Mouse (Mus musculus) neural tube, embryonic 12.5 days (tissue): Measurements from ENCODE around the gene Apod. TPM values are rescaled to one million over a fixed set of nuclear protein-coding genes. Genes with fewer than 3 reads are reported as not detected.
"Not testable (repeated sequence)": the region's sequence is repeated elsewhere in the genome, so short reads cannot be mapped to it uniquely, and the experiment has no call there.

ENCODE experiments used
- ATAC-seq: fragments of 200-750 bp; cut with Nextera tagmentation; 2 replicates; pipeline ENCODE4 v1.8.0; 2017; ENCODE audit warnings: low read depth, mild to moderate bottlenecking, moderate TSS enrichment, moderate library complexity; ENCODE audit not compliant: low FRiP score
- H3K27ac ChIP-seq: fragments of 300-500 bp; sonication (generic); 2 replicates; pipeline ENCODE4 v1.5.1; 2016
- H3K27me3 ChIP-seq: fragments of 300-500 bp; sonication (generic); replicated peaks from 2 replicates; pipeline ENCODE4 v1.6.1; 2016; ENCODE audit warnings: mild to moderate bottlenecking
- H3K36me3 ChIP-seq: fragments of 300-500 bp; sonication (generic); 2 replicates; pipeline ENCODE4 v1.6.1; 2016; ENCODE audit warnings: mild to moderate bottlenecking
- H3K4me1 ChIP-seq: fragments of 300-500 bp; sonication (generic); 2 replicates; pipeline ENCODE4 v1.6.1; 2016
- H3K4me2 ChIP-seq: fragments of 300-500 bp; sonication (generic); replicated peaks from 2 replicates; pipeline ENCODE4 v1.6.1; 2016; ENCODE audit warnings: mild to moderate bottlenecking
- H3K4me3 ChIP-seq: fragments of 300-500 bp; sonication (generic); 2 replicates; pipeline ENCODE4 v1.5.1; 2016
- H3K9ac ChIP-seq: fragments of 300-500 bp; sonication (generic); 2 replicates; pipeline ENCODE4 v1.6.1; 2016; ENCODE audit warnings: mild to moderate bottlenecking
- H3K9me3 ChIP-seq: fragments of 300-500 bp; sonication (generic); 2 replicates; pipeline ENCODE4 v1.6.1; 2016; ENCODE audit warnings: mild to moderate bottlenecking
- WGBS: fragments of 180-500 bp; shearing (Covaris S2); methylation state at CpG from one replicate; pipeline ENCODE4 v1.1.7; 2016; 5-methylcytosine and 5-hydroxymethylcytosine counted together
- polyA plus RNA-seq: library from polyadenylated mRNA; unstranded; fragments of >200 nt; fragmentation: Nextera tagmentation; extraction: Ambion mirVana; gene quantifications from 2 replicates; pipeline ENCODE4 v1.2.1, GENCODE M21; 2016

Gene Apod
- polyA plus RNA-seq, 1 experiment from 2014 or later: 25.5 TPM

DNA sequence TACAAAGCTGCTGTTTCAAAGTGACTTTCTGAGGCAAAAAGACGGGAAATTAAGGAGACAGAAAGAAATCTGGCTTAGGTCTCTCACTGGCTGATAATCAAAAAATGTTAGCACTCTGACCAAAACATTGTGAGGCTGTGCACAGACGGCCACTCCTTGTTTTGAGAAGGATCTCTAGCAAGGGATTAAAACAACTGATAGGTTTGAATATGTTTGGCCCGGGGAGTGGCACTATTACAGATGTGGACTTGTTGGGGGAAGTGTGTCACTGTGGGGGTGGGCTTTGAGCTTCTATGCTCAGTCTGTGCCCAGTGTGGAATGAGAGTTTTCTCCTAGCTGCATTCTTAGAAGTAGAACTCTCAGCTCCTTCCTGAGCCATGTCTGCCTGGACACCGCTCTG is 4.7 kb upstream of the Apod start:
- no peaks in the 10 kb centered on the region for H3K9me3 ChIP-seq
- ATAC-seq: no peak
- H3K36me3 ChIP-seq: no peaks in the 10 kb centered on the region
- H3K4me1 ChIP-seq: peaks cover 14% of the 10 kb centered on the region
- H3K27ac ChIP-seq: no peak overlapping the region
- H3K4me2 ChIP-seq: no peak overlapping the region
- no peaks in the 10 kb centered on the region for H3K27me3 ChIP-seq
- no peak overlapping the region for H3K9ac ChIP-seq
- H3K4me3 ChIP-seq: no peak overlapping the region
- WGBS: 84% methylated on average over 4 of the region's 4 CpGs

DNA sequence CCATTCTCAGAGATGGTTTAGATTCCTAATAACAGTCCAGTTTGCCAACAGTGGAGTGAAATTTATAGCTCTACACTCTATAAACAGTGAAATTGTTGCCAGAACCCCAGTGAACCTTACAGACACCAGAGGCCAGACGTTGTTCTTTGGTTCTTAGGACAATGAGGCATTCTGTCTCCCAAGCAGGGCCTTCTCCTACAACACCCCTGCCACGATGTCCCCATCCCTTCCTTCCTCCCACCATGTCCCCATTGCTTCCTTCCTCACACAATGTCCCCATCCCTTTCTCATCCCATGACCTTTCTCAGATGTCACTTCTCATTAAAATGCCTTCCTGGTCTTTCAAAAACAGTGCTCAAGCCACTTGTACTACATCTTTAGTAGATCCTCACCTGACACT is 3.8 kb upstream of the Apod start:
- H3K4me3 ChIP-seq: no peak overlapping the region
- no peaks in the 10 kb centered on the region for H3K36me3 ChIP-seq
- H3K9me3 ChIP-seq: no peaks in the 10 kb centered on the region
- no peak overlapping the region for H3K4me2 ChIP-seq
- WGBS: 56% methylated on average over 2 of the region's 2 CpGs
- no peak overlapping the region for H3K27ac ChIP-seq
- H3K27me3 ChIP-seq: no peaks in the 10 kb centered on the region
- H3K9ac ChIP-seq: no peak overlapping the region
- peaks cover 15% of the 10 kb centered on the region for H3K4me1 ChIP-seq
- no peak for ATAC-seq

DNA sequence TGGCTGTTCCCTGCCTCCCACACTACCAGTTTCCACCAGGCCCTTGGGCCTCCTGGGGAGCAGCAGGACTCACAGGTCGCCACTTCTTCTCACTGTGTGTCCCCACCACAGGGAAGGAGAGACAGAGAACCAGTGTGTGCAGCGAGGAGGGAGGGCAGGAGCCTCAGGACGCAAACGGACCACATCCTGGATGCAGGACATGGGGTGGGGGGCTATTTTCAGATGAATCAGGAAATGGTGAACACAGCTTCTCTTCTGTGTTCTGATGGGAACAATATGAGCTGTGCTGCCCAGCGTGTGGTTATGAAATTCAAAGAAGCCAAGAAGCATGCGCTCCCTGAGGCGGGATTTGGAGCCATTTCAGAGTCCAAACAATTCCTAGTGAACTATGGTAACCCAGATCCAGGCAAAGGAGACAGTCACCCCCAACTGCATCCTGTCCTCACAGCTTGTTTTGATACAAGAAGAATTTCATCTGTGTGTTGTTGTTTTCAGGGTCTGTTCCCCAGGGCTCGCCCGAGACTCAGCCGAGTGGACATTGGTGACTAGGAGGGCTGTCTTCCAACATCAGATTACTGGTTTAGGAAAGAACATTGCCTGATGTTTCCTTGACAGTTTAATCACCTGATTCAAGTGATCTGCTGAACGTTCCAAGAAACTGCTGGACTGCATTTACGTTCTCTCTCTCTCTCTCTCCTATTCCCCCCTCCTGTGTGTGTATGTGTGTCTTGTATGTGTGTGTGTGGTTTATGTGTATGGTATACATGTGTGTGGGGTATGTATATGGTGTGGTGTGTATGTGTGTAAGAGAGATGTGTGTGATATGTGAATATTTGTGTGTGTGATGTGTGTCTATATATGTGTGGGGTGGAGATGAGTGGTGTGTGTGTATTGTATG is 1.9 kb upstream of the Apod start:
- H3K9ac ChIP-seq, H3K27me3 ChIP-seq, H3K27ac ChIP-seq, H3K4me3 ChIP-seq, H3K36me3 ChIP-seq, H3K9me3 ChIP-seq, ATAC-seq, H3K4me2 ChIP-seq: not testable (repeated sequence)
- H3K4me1 ChIP-seq: peaks cover 12% of the 10 kb centered on the region
- WGBS: 70% methylated on average over 12 of the region's 12 CpGs

DNA sequence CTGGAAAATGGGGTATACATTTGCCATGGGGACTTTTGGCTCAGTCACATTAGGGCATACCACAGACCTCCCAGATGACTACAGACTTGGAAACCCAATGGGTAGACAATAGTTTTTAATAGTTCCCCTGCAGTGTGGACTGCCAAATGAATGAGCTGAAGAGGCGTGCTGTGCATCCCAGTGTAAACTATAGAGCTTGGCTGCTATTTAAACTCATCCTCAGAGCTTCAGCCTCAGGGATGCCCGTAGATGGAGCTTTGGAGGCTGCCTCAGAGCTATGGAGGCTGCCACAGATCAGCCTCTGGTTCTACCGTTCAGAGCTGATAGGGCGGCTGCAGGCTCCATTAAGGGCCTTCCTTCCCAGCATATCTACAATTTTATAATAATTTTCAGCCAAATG is 686 bp upstream of the Apod start:
- Histone ChIP-seq H3K27ac (no peak overlapping the region), H3K9ac (no peak overlapping the region), H3K36me3 (no peaks in the 10 kb centered on the region), H3K9me3 (no peaks in the 10 kb centered on the region), H3K4me2 (no peak overlapping the region), H3K4me1 (peaks cover 11% of the 10 kb centered on the region), H3K27me3 (no peaks in the 10 kb centered on the region), H3K4me3 (no peak overlapping the region)
- 66% methylated on average over 4 of the region's 4 CpGs for WGBS
- ATAC-seq: no peak

DNA sequence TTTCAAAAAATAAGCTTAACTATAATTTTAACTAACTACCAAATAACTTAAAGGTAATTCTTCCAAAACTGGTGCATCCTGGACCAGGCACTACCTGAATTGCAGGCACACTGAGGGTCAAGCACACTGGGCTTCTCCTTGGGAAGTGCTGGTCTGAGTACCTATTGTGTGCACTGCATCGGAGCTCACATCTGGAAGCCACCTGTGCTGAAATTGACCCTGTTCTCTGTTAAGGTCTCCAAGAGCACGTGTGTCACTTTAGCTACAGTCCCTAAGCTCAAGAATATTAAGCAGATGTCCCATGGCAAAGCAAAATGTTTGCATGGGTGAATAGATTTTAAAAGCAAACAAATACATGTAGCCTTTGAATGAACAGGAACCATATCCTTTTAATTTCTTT is 997 bp downstream of the Apod start:
- no peak overlapping the region for H3K27ac ChIP-seq
- 74% methylated on average over 2 of the region's 2 CpGs for WGBS
- no peaks in the 10 kb centered on the region for H3K9me3 ChIP-seq
- ATAC-seq: no peak
- H3K4me1 ChIP-seq: peaks cover 11% of the 10 kb centered on the region
- no peaks in the 10 kb centered on the region for H3K27me3 ChIP-seq
- no peak overlapping the region for H3K4me2 ChIP-seq
- H3K4me3 ChIP-seq: no peak overlapping the region
- H3K9ac ChIP-seq: no peak overlapping the region
- no peaks in the 10 kb centered on the region for H3K36me3 ChIP-seq

DNA sequence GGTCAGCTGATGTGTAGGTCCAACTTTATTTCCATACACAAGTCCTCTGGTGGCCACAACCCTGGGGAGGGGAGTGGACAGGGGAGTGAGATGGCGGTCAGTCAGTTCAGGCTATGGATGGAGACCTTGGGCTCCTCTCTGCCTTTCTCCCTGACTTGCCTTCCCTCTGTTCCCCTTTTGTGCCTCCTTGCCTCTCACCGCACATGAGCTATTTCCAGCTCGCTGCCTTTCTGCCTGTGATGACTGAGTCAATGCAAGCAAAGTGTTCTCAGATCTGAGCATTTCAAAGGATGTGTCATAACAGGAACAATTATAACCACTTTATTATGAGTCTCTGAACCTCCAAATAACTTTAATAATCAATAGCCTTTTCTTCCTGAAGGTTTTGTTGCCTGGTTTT is 2.3 kb downstream of the Apod start:
- no peak overlapping the region for H3K4me3 ChIP-seq
- ATAC-seq: no peak
- peaks cover 11% of the 10 kb centered on the region for H3K4me1 ChIP-seq
- no peak overlapping the region for H3K4me2 ChIP-seq
- no peaks in the 10 kb centered on the region for H3K9me3 ChIP-seq
- no peaks in the 10 kb centered on the region for H3K27me3 ChIP-seq
- no peak overlapping the region for H3K27ac ChIP-seq
- no peak overlapping the region for H3K9ac ChIP-seq
- H3K36me3 ChIP-seq: no peaks in the 10 kb centered on the region
- 75% methylated on average over 3 of the region's 3 CpGs for WGBS

DNA sequence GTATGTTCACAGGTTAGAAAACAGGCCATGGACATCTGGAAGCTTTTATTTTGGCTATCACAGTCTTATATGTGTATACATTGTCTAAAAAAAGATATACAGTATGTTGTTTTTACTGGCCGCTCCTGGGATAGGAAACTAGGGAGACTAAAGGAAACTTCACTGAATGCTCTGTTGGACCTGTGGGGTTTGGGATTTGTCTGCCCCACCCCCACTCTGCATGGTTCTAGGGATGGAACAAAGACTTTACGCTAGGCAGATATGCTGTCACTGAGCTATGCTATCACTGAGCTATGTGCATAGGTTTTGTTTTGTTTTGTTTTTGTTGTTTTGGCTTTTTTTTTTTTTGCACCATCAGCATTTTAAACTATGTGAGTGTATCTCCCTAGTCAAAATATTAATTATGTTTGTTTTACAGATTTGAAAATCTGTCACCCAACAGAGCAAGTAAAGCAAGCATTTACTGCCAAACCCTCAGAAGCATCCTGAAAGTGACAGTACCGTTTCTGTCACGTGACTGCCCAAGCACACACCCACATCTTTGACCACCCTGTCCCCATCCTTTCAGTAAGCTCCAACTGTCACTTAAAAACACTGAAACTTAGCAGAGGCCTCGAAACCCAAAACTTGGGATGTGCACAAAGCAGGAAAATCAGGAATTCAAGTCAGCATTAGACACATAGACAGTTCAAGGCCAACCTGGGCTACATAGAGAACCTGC is 9.2 kb downstream of the Apod start:
- Histone ChIP-seq H3K4me1 (peaks cover 6% of the 10 kb centered on the region), H3K4me2 (no peak overlapping the region), H3K36me3 (no peaks in the 10 kb centered on the region), H3K4me3 (no peak overlapping the region), H3K9me3 (no peaks in the 10 kb centered on the region), H3K27me3 (no peaks in the 10 kb centered on the region), H3K9ac (no peak overlapping the region), H3K27ac (no peak overlapping the region)
- no peak for ATAC-seq
- WGBS: 71% methylated on average over 5 of the region's 5 CpGs

DNA sequence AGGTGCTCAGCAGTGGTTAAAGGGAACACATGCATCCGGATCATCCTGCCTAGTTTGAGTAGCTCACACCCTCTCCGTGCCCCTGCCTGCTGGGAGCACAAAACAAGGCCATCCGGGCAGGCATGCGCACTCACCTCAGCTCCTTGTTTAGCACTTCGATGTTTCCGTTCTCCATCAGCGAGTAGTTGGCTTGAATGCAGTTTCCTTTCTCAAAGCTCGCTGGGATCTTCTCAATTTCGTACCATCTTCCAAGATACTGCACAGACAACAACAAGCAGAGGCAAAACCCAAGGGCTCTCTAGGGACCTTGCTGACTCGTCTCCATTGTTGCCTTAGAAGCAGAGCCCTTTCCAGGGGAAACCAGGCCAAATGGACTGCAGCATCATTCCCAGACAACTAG is 11.3 kb downstream of the Apod start:
- no peaks in the 10 kb centered on the region for H3K36me3 ChIP-seq
- no peaks in the 10 kb centered on the region for H3K9me3 ChIP-seq
- H3K4me3 ChIP-seq: no peak overlapping the region
- peaks cover 21% of the 10 kb centered on the region for H3K4me1 ChIP-seq
- 76% methylated on average over 10 of the region's 10 CpGs for WGBS
- H3K27me3 ChIP-seq: no peaks in the 10 kb centered on the region
- H3K9ac ChIP-seq: no peak overlapping the region
- H3K4me2 ChIP-seq: no peak overlapping the region
- H3K27ac ChIP-seq: no peak overlapping the region
- ATAC-seq: no peak

DNA sequence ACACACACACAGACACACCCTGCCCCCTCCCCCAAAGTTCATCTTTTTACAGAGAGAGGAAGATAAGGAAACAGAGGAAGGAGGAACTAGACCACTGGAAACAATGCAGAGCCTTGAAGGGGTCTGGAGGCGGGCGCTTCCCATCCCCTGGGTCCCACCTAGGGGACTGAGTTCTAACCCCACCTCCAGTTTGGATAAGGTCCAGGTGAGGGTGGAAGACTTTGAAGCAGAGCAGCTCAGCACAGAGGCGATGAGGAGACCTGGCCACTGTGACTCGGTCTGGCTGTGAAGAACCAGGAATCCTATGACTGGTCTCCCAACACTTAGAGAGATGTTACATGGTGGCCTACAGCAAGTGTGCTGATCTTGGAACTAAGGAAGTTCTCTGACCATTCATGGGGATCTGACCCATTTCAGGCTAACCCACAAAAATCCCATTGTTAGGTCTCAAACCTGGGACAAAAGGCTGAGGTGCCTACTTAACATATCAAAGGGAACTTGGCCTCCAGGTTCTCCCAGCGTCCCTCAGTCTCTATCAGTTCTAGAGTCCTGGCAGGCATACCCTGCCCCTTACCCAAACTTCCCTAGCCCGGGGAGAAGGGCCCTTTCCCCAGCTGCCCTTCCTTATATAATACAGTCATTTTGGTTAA is 13.6 kb downstream of the Apod start:
- H3K4me1 ChIP-seq: peaks cover 21% of the 10 kb centered on the region
- no peaks in the 10 kb centered on the region for H3K36me3 ChIP-seq
- H3K27me3 ChIP-seq: no peaks in the 10 kb centered on the region
- no peak overlapping the region for H3K4me3 ChIP-seq
- H3K9ac ChIP-seq: no peak overlapping the region
- no peak overlapping the region for H3K27ac ChIP-seq
- WGBS: 72% methylated on average over 6 of the region's 6 CpGs
- no peak overlapping the region for H3K4me2 ChIP-seq
- ATAC-seq: no peak
- H3K9me3 ChIP-seq: no peaks in the 10 kb centered on the region

DNA sequence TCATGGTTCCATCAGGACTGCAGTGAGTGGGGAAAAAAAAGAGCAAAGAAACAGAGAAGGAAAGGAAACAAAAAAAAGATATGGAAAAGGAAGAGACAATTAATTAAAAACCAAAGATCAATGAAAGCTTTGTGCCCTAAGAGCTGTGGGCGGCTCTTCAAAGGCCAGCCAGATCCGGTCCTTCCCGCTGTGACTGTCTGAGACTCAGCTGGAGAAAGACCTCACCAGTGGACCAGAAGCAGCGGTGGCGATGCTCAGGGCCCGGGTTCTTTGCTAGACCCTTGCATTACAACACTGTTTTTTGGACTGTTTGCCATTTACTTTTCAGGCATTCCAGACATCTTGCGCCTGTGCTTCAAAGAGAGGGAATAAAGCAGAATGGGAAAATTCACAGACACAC is 14.1 kb downstream of the Apod start:
- Histone ChIP-seq H3K4me1 (peaks cover 21% of the 10 kb centered on the region), H3K4me3 (no peak overlapping the region), H3K9ac (no peak overlapping the region), H3K27me3 (no peaks in the 10 kb centered on the region), H3K4me2 (no peak overlapping the region), H3K9me3 (no peaks in the 10 kb centered on the region), H3K27ac (no peak overlapping the region), H3K36me3 (no peaks in the 10 kb centered on the region)
- 30% methylated on average over 7 of the region's 7 CpGs for WGBS
- no peak for ATAC-seq

DNA sequence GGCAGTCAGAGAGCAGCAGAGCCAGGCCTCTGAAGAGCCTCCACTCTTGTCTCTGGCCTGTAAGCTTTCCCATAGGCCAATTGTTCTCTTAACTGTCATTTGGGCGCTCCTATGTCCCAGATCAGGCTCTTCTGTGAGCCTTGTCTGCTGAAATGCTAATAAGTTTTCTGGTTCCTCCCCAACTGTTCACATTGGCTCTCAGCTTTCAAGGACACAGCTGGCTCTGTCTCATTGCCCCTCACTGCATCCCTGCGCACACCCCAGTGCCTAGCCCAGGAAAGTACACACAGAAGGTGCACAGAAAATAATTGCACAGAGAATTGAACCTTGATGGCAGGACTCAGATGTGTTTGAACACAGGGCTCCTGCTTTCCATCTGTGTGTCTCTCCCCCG is 14.7 kb downstream of the Apod start:
- no peak overlapping the region for H3K4me2 ChIP-seq
- no peaks in the 10 kb centered on the region for H3K9me3 ChIP-seq
- H3K4me1 ChIP-seq: peaks cover 21% of the 10 kb centered on the region
- H3K27ac ChIP-seq: no peak overlapping the region
- H3K9ac ChIP-seq: no peak overlapping the region
- ATAC-seq: 0 out of 2 replicates have a peak, but pooled peaks have one; percentile 25
- WGBS: 28% methylated on average over 3 of the region's 3 CpGs
- no peaks in the 10 kb centered on the region for H3K27me3 ChIP-seq
- no peak overlapping the region for H3K4me3 ChIP-seq
- H3K36me3 ChIP-seq: no peaks in the 10 kb centered on the region

DNA sequence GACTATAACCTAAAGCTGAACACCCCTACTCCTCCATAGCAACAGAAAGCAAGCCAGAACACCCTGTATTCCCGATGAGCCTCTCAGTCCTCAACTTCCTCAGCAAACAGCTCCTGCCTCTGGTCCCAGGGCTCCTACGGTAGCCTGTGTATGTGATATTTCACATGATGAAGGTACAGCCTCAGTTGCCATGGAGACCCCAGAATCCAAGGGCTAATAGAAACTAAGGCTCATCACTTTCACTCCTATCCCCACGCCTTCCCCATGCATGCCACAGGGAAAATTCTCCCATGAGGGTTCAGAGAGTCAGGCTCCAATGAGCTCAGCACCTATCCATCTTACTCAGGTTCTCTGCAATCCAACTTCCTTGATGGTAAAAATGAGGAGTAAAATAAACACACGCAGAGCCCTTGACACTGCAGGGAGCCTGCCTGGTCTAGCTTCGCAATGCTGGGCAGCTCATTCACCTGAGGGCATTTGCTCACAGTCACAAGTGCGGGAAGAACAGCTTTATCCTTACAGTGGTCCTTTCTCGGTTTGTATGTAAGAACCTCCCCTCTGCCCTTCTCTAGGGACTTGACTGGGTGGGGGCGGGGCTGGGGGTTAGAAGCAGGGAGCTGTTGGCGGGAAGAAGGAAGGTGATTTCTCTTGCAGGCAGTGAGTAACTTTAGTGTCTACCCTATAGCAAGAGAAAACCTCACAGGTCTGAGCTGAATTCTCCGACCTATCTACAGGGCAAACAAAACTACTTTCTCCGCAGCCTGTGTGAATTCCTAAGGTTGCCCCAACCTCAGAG is 15.2 kb downstream of the Apod start:
- ATAC-seq: no peak
- Histone ChIP-seq H3K27ac (no peak overlapping the region), H3K4me3 (no peak overlapping the region), H3K9ac (no peak overlapping the region), H3K9me3 (no peaks in the 10 kb centered on the region), H3K27me3 (no peaks in the 10 kb centered on the region), H3K4me2 (no peak overlapping the region), H3K36me3 (no peaks in the 10 kb centered on the region), H3K4me1 (peaks cover 23% of the 10 kb centered on the region)
- 39% methylated on average over 11 of the region's 11 CpGs for WGBS
